Mouse (Mus musculus): Measurements from ENCODE around the gene Tril. TPM values are rescaled to one million over a fixed set of nuclear protein-coding genes. Genes with fewer than 3 reads are reported as not detected.
A peak's percentile ranks its signal among the peaks of the same experiment; 100 is the strongest.

The Tril gene
- polyA plus RNA-seq, 1 experiment from 2014 or later: 65.8 TPM

DNA sequence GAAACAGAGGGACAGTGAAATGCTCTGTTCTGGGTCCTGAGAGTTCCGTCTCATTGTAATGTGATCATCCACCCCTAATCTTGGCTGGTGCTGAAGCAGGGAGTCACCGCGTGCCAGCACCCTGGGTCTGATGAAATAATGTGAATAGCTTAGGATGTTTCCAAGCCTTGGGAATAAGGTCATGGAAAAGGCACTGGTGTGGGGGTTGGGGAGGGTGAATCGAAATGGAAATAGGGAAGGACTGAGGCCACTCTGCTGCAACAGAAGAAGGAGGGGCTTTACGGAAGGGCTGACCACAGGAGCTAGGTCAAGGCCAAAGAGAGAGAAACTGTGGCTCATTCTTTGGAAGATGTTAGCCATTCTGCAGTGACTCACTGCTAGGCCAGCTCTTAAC lies 18.7 kb downstream of the Tril start:
- H3K4me1 ChIP-seq: peaks cover 43% of the 10 kb centered on the region
- H3K4me3 ChIP-seq: no peak overlapping the region
- H3K27ac ChIP-seq (replicated peaks): no peak overlapping the region
- peaks cover 15% of the 10 kb centered on the region for H3K27me3 ChIP-seq (replicated peaks; ENCODE audit: low read depth, poor library complexity, severe bottlenecking)
- WGBS: 60% methylated on average over 5 of the region's 5 CpGs
- DNase-seq (ENCODE audit: low spot score): no peak
- no peaks in the 10 kb centered on the region for H3K9me3 ChIP-seq
- no peaks in the 10 kb centered on the region for H3K36me3 ChIP-seq (replicated peaks)

DNA sequence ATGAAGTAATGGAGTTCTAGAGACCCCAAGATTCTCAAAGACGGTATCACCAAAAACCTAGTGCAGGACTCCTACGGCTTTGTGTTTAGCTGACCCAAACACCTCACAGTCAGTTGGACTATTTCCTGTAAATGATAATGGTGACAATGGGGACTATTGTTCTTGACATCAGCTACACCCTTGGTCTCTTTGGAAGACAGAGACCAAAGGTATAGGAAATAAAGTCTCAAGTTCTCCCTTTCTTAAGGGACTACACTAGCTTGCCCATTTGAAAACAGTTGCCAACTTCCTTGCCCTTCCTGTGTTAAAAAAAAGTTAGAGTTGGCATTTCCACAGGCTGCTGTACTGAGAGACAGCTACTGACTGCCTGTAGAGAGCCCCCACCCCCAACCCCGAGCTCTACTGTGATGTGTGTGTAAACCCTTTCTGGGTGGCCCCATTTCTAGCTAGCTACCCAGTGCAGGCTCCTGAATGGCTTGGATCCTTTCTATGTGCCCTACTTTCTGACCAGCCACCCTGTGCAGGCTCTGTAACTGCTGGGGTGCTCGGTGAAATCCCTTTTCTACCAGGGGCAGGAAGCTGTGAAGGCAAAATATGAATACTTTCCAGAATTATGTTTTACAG lies 19.2 kb downstream of the Tril start:
- Histone ChIP-seq H3K27ac (replicated peaks) (no peak overlapping the region), H3K36me3 (replicated peaks) (no peaks in the 10 kb centered on the region), H3K4me3 (no peak overlapping the region), H3K27me3 (replicated peaks; ENCODE audit: low read depth, poor library complexity, severe bottlenecking) (peaks cover 15% of the 10 kb centered on the region), H3K4me1 (peaks cover 44% of the 10 kb centered on the region), H3K9me3 (no peaks in the 10 kb centered on the region)
- DNase-seq (ENCODE audit: low spot score): no peak
- WGBS: 52% methylated on average over 4 of the region's 4 CpGs

DNA sequence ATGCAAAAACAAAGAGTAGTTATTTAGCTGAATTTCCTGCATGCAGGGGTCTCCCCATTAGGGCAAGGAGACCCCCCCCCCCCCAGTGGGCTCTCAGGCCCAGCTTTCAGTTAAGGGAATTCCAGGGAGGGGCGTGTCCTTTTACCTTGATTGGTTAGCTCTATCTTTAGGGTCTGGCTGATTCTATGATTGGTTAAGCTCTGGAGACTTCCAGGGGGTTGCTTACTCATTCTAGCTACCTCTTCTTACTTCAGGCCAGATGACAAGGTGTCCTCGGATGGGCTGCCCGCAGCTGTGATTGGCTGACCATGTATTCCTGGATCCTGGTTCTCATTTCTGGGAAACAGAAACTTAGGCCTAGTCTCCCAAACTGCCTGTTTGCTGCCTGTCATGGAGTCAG lies 21.8 kb downstream of the Tril start:
- Histone ChIP-seq H3K27ac (replicated peaks) (no peak overlapping the region), H3K9me3 (no peaks in the 10 kb centered on the region), H3K36me3 (replicated peaks) (no peaks in the 10 kb centered on the region), H3K4me3 (no peak overlapping the region), H3K4me1 (peaks cover 61% of the 10 kb centered on the region), H3K27me3 (replicated peaks; ENCODE audit: low read depth, poor library complexity, severe bottlenecking) (peaks cover 30% of the 10 kb centered on the region)
- 84% methylated on average over 3 of the region's 3 CpGs for WGBS
- DNase-seq (ENCODE audit: low spot score): no peak

GRCm38 (mm10) chr6:53796835-53797234 lies 23.8 kb downstream of the Tril start:
- no peaks in the 10 kb centered on the region for H3K9me3 ChIP-seq
- H3K36me3 ChIP-seq (replicated peaks): no peaks in the 10 kb centered on the region
- no peak overlapping the region for H3K4me3 ChIP-seq
- no peak overlapping the region for H3K27ac ChIP-seq (replicated peaks)
- H3K27me3 ChIP-seq (replicated peaks; ENCODE audit: low read depth, poor library complexity, severe bottlenecking): peaks cover 25% of the 10 kb centered on the region
- 23% methylated on average over 3 of the region's 3 CpGs for WGBS
- peaks cover 54% of the 10 kb centered on the region for H3K4me1 ChIP-seq
- DNase-seq (ENCODE audit: low spot score): peak; percentile 42

- H3K4me3 ChIP-seq: no peak overlapping the region
- peaks cover 25% of the 10 kb centered on the region for H3K27me3 ChIP-seq (replicated peaks; ENCODE audit: low read depth, poor library complexity, severe bottlenecking)
- peak; percentile 70 for DNase-seq (ENCODE audit: low spot score)
- no peaks in the 10 kb centered on the region for H3K9me3 ChIP-seq
- H3K27ac ChIP-seq (replicated peaks): no peak overlapping the region
- H3K36me3 ChIP-seq (replicated peaks): no peaks in the 10 kb centered on the region
- WGBS: 23% methylated on average over 5 of the region's 5 CpGs
- peaks cover 46% of the 10 kb centered on the region for H3K4me1 ChIP-seq
These were observed 24.8 kb downstream of the Tril start for GRCm38 (mm10) chr6:53795788-53796187.

DNA sequence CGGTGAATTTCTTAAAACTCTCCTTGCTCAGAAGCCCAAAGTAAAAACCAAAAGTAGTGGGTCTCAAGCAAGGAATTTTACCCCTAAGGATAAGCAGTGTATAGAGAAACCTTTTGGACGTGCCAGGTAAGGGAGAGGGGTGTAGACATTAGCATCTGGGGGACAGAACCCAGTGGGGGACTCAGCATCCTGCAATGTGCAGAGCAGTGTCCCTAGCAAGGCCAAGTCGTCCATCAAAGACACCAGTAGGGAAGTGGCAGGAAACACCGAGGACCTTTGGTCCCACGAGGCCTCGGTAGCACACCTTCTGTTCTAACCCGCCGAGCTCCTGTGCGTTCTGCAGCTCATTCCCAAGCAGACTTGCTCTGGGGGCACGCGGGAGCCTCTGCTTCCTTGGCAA lies 25.6 kb downstream of the Tril start:
- 48% methylated on average over 11 of the region's 11 CpGs for WGBS
- DNase-seq (ENCODE audit: low spot score): no peak
- H3K4me1 ChIP-seq: peaks cover 46% of the 10 kb centered on the region

DNA sequence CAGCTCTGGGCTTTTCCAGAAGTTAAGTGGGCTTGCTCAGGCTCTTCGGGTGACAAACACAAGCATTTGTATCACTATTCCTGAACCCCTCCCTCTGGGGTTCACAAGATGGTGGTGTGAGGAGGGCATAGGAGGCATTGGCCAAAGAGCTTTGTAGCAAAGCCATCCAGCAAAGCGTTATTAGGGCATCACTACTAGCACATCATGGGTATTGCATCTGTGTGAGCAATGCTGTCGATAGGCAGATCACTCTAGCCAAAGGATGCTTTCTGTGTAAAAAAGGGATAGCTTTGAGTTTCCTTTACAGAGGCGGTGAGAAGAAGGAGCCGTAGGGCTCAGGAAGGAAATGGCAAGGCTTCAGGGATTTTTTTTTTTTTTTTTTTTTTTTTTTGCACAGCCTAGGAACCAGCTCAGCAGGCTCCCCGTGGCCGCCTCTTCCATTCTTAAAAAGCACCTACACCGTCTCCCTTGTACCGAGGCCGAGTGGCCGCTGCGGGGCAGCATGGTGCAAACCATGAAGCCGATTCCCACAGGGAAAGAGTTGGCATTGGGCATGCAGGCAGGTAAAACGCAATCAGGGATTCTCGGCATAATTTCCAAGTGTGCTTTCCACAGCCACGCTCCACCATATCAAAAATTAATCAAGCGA lies 26.2 kb downstream of the Tril start:
- no peaks in the 10 kb centered on the region for H3K9me3 ChIP-seq
- H3K27me3 ChIP-seq (replicated peaks; ENCODE audit: low read depth, poor library complexity, severe bottlenecking): peaks cover 25% of the 10 kb centered on the region
- DNase-seq (ENCODE audit: low spot score): peak; percentile 81
- no peaks in the 10 kb centered on the region for H3K36me3 ChIP-seq (replicated peaks)
- WGBS: 13% methylated on average over 17 of the region's 17 CpGs
- H3K4me3 ChIP-seq: no peak overlapping the region
- H3K27ac ChIP-seq (replicated peaks): no peak overlapping the region
- peaks cover 44% of the 10 kb centered on the region for H3K4me1 ChIP-seq

More for the DNA sequence above, 25.6 kb downstream of the Tril start:
- Histone ChIP-seq H3K36me3 (replicated peaks) (no peaks in the 10 kb centered on the region), H3K9me3 (no peaks in the 10 kb centered on the region), H3K27ac (replicated peaks) (no peak overlapping the region), H3K27me3 (replicated peaks; ENCODE audit: low read depth, poor library complexity, severe bottlenecking) (peaks cover 25% of the 10 kb centered on the region), H3K4me3 (no peak overlapping the region)

DNA sequence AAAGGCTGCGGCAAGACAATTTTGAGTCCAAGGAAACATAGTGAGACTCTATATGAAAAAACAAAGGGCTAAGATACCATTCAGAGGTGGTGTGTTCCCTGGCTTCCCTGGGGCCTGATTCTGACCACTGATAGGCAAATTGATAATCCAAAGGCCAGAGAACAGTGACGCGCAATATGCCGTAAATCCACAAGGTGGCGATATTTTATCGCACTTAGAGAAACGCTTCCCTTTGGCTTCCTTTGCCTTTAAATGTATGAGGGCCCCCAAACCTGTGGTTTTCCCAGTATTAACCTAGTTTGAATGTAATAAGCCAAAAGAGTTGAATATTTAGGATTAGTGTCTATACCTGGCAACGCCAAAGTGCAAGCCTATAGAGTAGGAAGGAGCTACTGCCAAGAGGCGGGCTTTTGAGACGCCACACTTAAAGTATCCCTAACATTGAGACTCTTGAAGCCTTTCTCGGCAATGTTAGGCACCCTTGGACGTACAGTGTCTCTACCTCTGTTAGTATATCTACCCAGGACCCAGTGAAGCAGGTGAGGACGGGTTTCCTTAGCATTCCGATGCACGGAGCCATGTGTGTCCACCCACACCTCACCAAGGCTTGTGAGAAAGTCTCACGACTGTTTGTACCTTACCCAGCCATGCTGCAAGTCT lies 37.6 kb downstream of the Tril start:
- Histone ChIP-seq H3K4me3 (no peak overlapping the region), H3K36me3 (replicated peaks) (no peaks in the 10 kb centered on the region), H3K9me3 (no peaks in the 10 kb centered on the region), H3K4me1 (peaks cover 7% of the 10 kb centered on the region; the same call in 1 of the 2 replicates), H3K27ac (replicated peaks) (no peak overlapping the region), H3K27me3 (replicated peaks; ENCODE audit: low read depth, poor library complexity, severe bottlenecking) (peaks cover 7% of the 10 kb centered on the region; the same call in 1 of the 2 replicates)
- 45% methylated on average over 16 of the region's 16 CpGs for WGBS
- DNase-seq (ENCODE audit: low spot score): peak; percentile 65

DNA sequence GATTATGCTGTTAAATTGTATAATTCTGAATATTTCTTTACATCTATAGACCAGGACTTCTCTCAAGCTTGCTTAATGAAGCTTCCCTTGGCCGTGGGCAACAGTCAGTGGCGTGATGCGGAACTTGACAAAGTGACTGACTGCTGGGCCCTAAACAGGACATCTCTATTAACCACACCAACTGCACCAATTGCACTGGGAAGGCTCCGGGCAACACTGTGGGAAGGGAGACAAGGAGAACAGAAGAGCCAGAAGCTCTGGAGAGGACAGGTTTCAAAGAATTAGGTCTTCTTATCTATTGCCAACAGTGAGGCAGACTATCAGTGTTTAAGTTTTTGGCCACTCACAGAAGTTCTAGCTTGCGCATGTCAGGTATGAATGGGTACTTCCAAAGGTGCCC lies 38.4 kb downstream of the Tril start:
- no peak for DNase-seq (ENCODE audit: low spot score)
- Histone ChIP-seq H3K36me3 (replicated peaks) (no peaks in the 10 kb centered on the region), H3K27me3 (replicated peaks; ENCODE audit: low read depth, poor library complexity, severe bottlenecking) (peaks cover 7% of the 10 kb centered on the region; the same call in 1 of the 2 replicates), H3K27ac (replicated peaks) (no peak overlapping the region), H3K9me3 (no peaks in the 10 kb centered on the region), H3K4me3 (no peak overlapping the region), H3K4me1 (peaks cover 7% of the 10 kb centered on the region; the same call in 1 of the 2 replicates)
- WGBS: 92% methylated on average over 5 of the region's 5 CpGs

DNA sequence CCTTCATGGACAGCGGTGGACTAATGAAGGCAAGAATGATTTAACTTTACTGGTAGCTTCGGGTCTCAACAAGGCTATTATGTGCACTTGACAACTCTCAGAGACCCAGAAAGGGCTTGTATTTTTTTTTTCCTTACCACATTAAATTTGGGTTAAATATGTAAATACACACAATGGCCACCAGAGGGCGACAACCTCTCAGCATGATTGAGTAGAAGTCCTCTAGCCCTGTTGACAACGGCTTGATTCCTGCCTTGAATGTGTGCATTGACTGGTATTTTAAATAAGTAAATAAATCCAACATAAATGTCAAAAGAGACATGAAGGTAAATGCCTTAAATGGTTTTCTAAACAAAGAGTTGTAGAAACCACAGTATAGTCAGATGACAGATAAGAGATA lies 39.5 kb downstream of the Tril start:
- peak; percentile 59 for DNase-seq (ENCODE audit: low spot score)
- Histone ChIP-seq H3K9me3 (no peaks in the 10 kb centered on the region), H3K27ac (replicated peaks) (no peak overlapping the region), H3K4me3 (no peak overlapping the region), H3K4me1 (peaks cover 7% of the 10 kb centered on the region; the same call in 1 of the 2 replicates), H3K36me3 (replicated peaks) (no peaks in the 10 kb centered on the region), H3K27me3 (replicated peaks; ENCODE audit: low read depth, poor library complexity, severe bottlenecking) (peaks cover 7% of the 10 kb centered on the region; the same call in 1 of the 2 replicates)
- 9% methylated on average over 4 of the region's 4 CpGs for WGBS

GRCm38 (mm10) chr6:53780008-53780407 lies 40.6 kb downstream of the Tril start:
- Histone ChIP-seq H3K27ac (replicated peaks) (no peak overlapping the region), H3K4me3 (no peak overlapping the region), H3K27me3 (replicated peaks; ENCODE audit: low read depth, poor library complexity, severe bottlenecking) (peaks cover 7% of the 10 kb centered on the region; the same call in 1 of the 2 replicates), H3K4me1 (peaks cover 7% of the 10 kb centered on the region; the same call in 1 of the 2 replicates), H3K9me3 (no peaks in the 10 kb centered on the region), H3K36me3 (replicated peaks) (no peaks in the 10 kb centered on the region)
- WGBS: 92% methylated on average over 5 of the region's 5 CpGs
- DNase-seq (ENCODE audit: low spot score): no peak

GRCm38 (mm10) chr6:53779526-53779925 lies 41.1 kb downstream of the Tril start:
- 56% methylated on average over 7 of the region's 7 CpGs for WGBS
- Histone ChIP-seq H3K36me3 (replicated peaks) (no peaks in the 10 kb centered on the region), H3K27ac (replicated peaks) (no peak overlapping the region), H3K4me1 (peaks cover 7% of the 10 kb centered on the region; the same call in 1 of the 2 replicates), H3K9me3 (no peaks in the 10 kb centered on the region), H3K4me3 (no peak overlapping the region), H3K27me3 (replicated peaks; ENCODE audit: low read depth, poor library complexity, severe bottlenecking) (peaks cover 7% of the 10 kb centered on the region; the same call in 1 of the 2 replicates)
- no peak for DNase-seq (ENCODE audit: low spot score)
